Mouse (Mus musculus) E14TG2a.4 (cell line): ENCODE data around the gene Gm20877.
"Not testable (repeated sequence)": the region's sequence is repeated elsewhere in the genome, so short reads cannot be mapped to it uniquely, and the experiment has no call there.

Source experiments
- CTCF ChIP-seq: conservative IDR thresholded peaks from 2 replicates; pipeline ENCODE4 v1.5.1; 2014; ENCODE audit warnings: low read length
- NANOG ChIP-seq: IDR thresholded peaks from 2 replicates; pipeline ENCODE4 v1.6.1; 2014; ENCODE audit warnings: borderline replicate concordance, low read length, mixed read lengths
- POU5F1 ChIP-seq: IDR thresholded peaks from 2 replicates; pipeline ENCODE4 v1.6.1; 2014; ENCODE audit warnings: low read length, borderline replicate concordance

DNA sequence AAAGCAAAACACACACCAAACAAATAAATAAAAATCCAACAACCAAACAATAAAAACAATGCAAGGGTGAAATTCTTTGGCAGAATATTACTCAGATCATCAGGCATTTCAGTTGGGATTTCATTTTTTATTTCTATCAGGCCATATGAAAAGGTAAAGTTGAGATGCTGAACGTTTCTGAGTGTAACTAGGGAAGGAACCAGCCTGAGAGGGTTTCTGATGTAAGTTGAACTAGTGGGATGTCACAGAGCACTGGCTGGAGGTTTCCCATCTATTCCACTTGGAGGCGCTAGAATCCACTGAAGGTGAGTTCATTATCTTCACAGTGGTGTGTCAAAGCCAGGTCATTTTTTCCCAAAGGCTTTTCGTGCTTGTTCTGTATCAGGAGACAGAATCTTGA lies at the start of gene Gm20877:
- not testable (repeated sequence) for TF ChIP-seq CTCF, NANOG, POU5F1
